Mouse (Mus musculus) heart, embryonic 11.5 days (tissue): ENCODE results near the gene Cpsf7. TPM values are rescaled to one million over a fixed set of nuclear protein-coding genes. Genes with fewer than 3 reads are reported as not detected.
A peak's percentile ranks its signal among the peaks of the same experiment; 100 is the strongest.

Source experiments
- ATAC-seq: fragments of 200-750 bp; cut with Nextera tagmentation; replicated peaks from 2 replicates; pipeline ENCODE4 v1.8.0; 2017; ENCODE audit warnings: moderate library complexity; ENCODE audit not compliant: insufficient number of reproducible peaks, low FRiP score, low TSS enrichment
- H3K27ac ChIP-seq: fragments of 300-500 bp; sonication (generic); 2 replicates; pipeline ENCODE4 v1.5.1; 2014; ENCODE audit warnings: mild to moderate bottlenecking, low read depth, low read length
- H3K27me3 ChIP-seq: fragments of 300-500 bp; sonication (generic); 2 replicates; pipeline ENCODE4 v1.6.1; 2014; ENCODE audit warnings: mild to moderate bottlenecking, low read length, mixed read lengths; ENCODE audit not compliant: control insufficient read depth, insufficient read depth
- H3K36me3 ChIP-seq: fragments of 300-500 bp; sonication (generic); 2 replicates; pipeline ENCODE4 v1.6.1; 2014; ENCODE audit warnings: mild to moderate bottlenecking, low read length, moderate library complexity, mixed read lengths; ENCODE audit not compliant: control insufficient read depth, insufficient read depth
- H3K4me1 ChIP-seq: fragments of 300-500 bp; sonication (generic); 2 replicates; pipeline ENCODE4 v1.6.1; 2014; ENCODE audit warnings: low read length; ENCODE audit not compliant: control insufficient read depth, insufficient read depth
- H3K4me2 ChIP-seq: fragments of 300-500 bp; sonication (generic); 2 replicates; pipeline ENCODE4 v1.6.1; 2014; ENCODE audit warnings: mild to moderate bottlenecking, moderate library complexity
- H3K4me3 ChIP-seq: fragments of 300-500 bp; sonication (generic); 2 replicates; pipeline ENCODE4 v1.5.1; 2014; ENCODE audit warnings: low read depth, low read length
- H3K9ac ChIP-seq: fragments of 300-500 bp; sonication (generic); 2 replicates; pipeline ENCODE4 v1.6.1; 2014; ENCODE audit warnings: mild to moderate bottlenecking, low read depth, low read length, moderate library complexity
- H3K9me3 ChIP-seq: fragments of 300-500 bp; sonication (generic); replicated peaks from 2 replicates; pipeline ENCODE4 v1.6.1; 2016; ENCODE audit warnings: low read length; ENCODE audit not compliant: control insufficient read depth
- WGBS: fragments of 180-500 bp; shearing (Covaris S2); extraction: QIAGEN DNeasy Blood & Tissue Kit; methylation state at CpG from one replicate; pipeline ENCODE4 v1.1.7; 2014; ENCODE audit not compliant: insufficient replicate concordance; 5-methylcytosine and 5-hydroxymethylcytosine counted together
- polyA plus RNA-seq: library from polyadenylated mRNA; unstranded; fragments of >200 nt; fragmentation: Nextera tagmentation; extraction: Ambion mirVana; gene quantifications from 2 replicates; pipeline ENCODE4 v1.2.1, GENCODE M21; 2014

The Cpsf7 gene
- polyA plus RNA-seq, 1 experiment from 2014 or later, result 39.3 TPM

DNA sequence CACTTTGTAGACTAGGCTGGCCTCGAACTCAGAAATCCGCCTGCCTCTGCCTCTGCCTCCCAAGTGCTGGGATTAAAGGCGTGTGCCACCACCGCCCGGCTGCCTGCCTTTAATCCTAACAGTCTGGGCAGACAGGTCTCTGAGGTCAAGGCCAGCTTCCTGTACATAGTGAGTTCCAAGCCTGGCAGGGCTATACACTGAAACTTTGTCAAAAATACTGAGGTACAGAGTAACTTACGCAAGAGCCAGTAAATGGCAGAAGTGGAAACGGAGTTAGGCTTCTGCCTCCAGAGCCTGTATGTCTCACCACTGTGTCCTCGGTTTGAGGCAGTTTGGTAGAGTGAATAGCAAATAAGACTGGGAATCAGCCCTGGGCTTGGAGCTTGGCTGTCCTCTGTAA, 62.2 kb downstream of the Cpsf7 start:
- H3K9me3 ChIP-seq, result no peaks in the 10 kb centered on the region
- H3K4me2 ChIP-seq, result no peak overlapping the region
- H3K4me1 ChIP-seq, result no peaks in the 10 kb centered on the region
- no peak overlapping the region for H3K9ac ChIP-seq
- no peak for ATAC-seq
- H3K27ac ChIP-seq, result no peak overlapping the region
- no peak overlapping the region for H3K4me3 ChIP-seq
- 88% methylated on average over 8 of the region's 8 CpGs for WGBS
- no peaks in the 10 kb centered on the region for H3K27me3 ChIP-seq
- no peaks in the 10 kb centered on the region for H3K36me3 ChIP-seq

DNA sequence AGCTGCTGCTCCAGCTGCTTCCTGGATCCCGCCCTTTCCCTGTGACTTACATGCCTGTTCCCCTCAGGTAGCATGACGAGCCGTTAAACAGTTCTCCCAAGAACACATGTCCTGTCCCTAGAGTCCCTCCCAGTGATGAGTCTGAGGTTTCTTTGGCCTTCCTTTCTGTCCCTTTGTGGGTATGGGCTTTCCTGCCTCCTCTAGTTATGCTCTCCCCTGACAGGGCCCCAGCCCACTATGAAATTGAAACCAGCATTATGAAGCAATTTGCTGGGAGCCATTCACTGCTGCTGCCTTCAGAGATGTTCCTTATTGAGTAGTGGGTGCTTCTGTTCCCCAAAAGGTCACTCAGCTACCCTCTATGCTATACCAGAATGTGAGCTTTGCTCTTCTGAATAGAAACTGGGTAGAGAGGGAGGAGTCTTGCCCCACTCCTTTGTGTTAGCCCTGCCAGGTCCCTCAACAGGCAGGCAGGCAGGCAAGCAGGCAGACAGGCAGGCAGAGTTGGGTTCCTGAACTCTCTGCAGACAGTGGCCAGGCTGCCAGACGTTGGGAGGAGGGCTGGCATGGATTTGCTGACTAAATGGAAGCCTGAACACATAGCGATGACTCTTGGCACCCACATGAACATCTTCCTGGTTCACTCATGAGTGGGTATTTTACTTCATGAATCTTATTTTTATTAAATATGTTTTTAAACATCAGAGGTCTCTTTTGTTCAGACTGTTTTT, 64.2 kb downstream of the Cpsf7 start:
- no peak overlapping the region for H3K27ac ChIP-seq
- 71% methylated on average over 5 of the region's 5 CpGs for WGBS
- no peaks in the 10 kb centered on the region for H3K36me3 ChIP-seq

DNA sequence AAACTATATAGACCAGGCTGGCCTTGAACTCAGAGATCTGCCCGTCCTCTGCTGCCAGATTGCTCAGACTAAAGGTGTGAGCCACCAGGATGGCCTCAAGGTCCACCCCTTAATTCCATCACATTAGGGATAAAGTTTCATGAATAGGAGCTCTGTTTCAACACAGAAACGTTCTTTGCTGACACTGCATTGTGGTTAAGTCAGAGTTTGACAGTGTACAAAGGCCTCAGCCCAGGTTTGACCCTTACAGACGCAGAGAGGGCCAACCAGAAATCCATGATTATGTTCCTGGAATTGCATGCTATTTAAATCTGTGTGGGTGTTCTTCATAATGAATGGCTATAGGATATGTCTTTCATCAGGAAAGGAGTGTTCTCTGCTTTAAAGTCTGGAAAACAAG, 65.2 kb downstream of the Cpsf7 start:
- no peaks in the 10 kb centered on the region for H3K4me1 ChIP-seq
- ATAC-seq, result no peak
- H3K9ac ChIP-seq, result no peak overlapping the region
- WGBS, result 72% methylated on average over 3 of the region's 3 CpGs
- no peaks in the 10 kb centered on the region for H3K36me3 ChIP-seq
- H3K27ac ChIP-seq, result no peak overlapping the region
- H3K9me3 ChIP-seq, result no peaks in the 10 kb centered on the region
- H3K4me3 ChIP-seq, result no peak overlapping the region
- no peaks in the 10 kb centered on the region for H3K27me3 ChIP-seq
- H3K4me2 ChIP-seq, result no peak overlapping the region

More for the DNA sequence above, 64.2 kb downstream of the Cpsf7 start:
- Histone ChIP-seq H3K4me1 (no peaks in the 10 kb centered on the region), H3K9me3 (no peaks in the 10 kb centered on the region), H3K27me3 (no peaks in the 10 kb centered on the region), H3K9ac (peak overlapping the region; percentile 46; the same call in 1 of the 2 replicates), H3K4me2 (no peak overlapping the region), H3K4me3 (no peak overlapping the region)
- no peak for ATAC-seq

DNA sequence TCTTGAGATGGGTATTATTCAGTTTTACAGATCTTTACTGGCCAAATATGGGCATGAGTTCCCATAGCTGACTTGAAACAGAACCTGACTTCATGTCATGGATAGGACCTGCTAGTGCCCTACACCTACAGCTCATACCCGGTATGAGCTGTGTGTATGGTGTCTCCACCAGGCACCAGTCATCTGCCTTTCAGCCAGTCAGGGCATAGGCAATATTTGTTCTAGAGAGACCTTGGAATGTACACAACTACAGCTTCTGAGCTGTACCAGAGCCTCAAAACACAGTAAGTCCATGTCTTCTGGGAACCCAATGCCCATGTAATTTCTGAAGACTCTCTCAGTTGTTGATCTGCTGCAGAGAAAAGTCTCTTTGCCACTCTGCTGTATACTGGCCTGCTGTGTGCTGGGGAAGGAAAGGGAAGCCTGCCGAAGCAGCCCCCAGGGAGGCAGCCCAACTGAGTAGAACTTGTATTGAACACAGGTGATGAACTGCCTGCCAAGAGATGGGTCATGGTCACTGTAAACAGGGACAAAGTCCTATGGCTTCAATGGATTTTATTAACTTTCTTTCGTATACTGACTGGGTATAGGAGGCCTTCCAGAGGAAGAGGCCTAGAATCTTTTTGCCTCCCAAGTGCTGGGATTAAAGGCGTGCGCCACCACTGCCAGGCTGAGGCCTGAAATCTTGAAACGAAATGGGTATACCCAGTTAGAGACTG, 66.8 kb downstream of the Cpsf7 start:
- H3K4me2 ChIP-seq, result no peak overlapping the region
- H3K27ac ChIP-seq, result no peak overlapping the region
- no peaks in the 10 kb centered on the region for H3K36me3 ChIP-seq
- no peak overlapping the region for H3K4me3 ChIP-seq
- no peak for ATAC-seq
- no peaks in the 10 kb centered on the region for H3K9me3 ChIP-seq
- H3K9ac ChIP-seq, result no peak overlapping the region
- H3K27me3 ChIP-seq, result no peaks in the 10 kb centered on the region
- no peaks in the 10 kb centered on the region for H3K4me1 ChIP-seq
- 90% methylated on average over 6 of the region's 6 CpGs for WGBS

Other genes starting within 250 kb of the Cpsf7 start
- 0.66 and 0.79 TPM in 2 replicates for gene Dagla, start 220.4 kb upstream of the Cpsf7 start, polyA plus RNA-seq
- 1.2 and 2.0 TPM in 2 replicates for gene Syt7, start 136.2 kb upstream of the Cpsf7 start, polyA plus RNA-seq
- 0.19 TPM in 1 of 2 replicates, not detected in the other for gene Lrrc10b, start 67.8 kb upstream of the Cpsf7 start, polyA plus RNA-seq
- gene Ppp1r32, start 42.3 kb upstream of the Cpsf7 start, polyA plus RNA-seq, result not detected in 2 replicates
- gene Sdhaf2, start 876 bp downstream of the Cpsf7 start, polyA plus RNA-seq, result 51.7 and 62.6 TPM in 2 replicates
- 22.9 and 24.4 TPM in 2 replicates for gene Tmem216, start 31.0 kb downstream of the Cpsf7 start, polyA plus RNA-seq
- 12.8 and 14.3 TPM in 2 replicates for gene Cyb561a3, start 51.9 kb downstream of the Cpsf7 start, polyA plus RNA-seq
- 31.7 and 32.0 TPM in 2 replicates for gene Tmem138, start 52.1 kb downstream of the Cpsf7 start, polyA plus RNA-seq
- gene Ddb1, start 80.1 kb downstream of the Cpsf7 start, polyA plus RNA-seq, result 265 and 328 TPM in 2 replicates
- 13.6 and 14.3 TPM in 2 replicates for gene Tkfc, start 80.4 kb downstream of the Cpsf7 start, polyA plus RNA-seq
- 0.46 and 0.55 TPM in 2 replicates for gene Vwce, start 108.9 kb downstream of the Cpsf7 start, polyA plus RNA-seq
- not detected in 2 replicates for gene Pga5, start 152.8 kb downstream of the Cpsf7 start, polyA plus RNA-seq
- gene Vps37c, start 163.5 kb downstream of the Cpsf7 start, polyA plus RNA-seq, result 21.9 and 22.5 TPM in 2 replicates
- gene Cd5, start 213.7 kb downstream of the Cpsf7 start, polyA plus RNA-seq, result 0.39 and 0.72 TPM in 2 replicates